Mouse (Mus musculus) 3T3-L1 (cell line): ENCODE data around the gene 2700049A03Rik.

ENCODE experiments used
- DNase-seq: peaks from one replicate; pipeline ENCODE4 v3.0.0-alpha.2; 2015; ENCODE audit warnings: low read depth, low spot score

2700049A03Rik gene

GRCm38 (mm10) chr12:71183736-71184135 lies 47.1 kb downstream of the 2700049A03Rik start:
- no peak for DNase-seq

- no peak for DNase-seq
These were observed 47.7 kb downstream of the 2700049A03Rik start for GRCm38 (mm10) chr12:71184396-71184795.

- no peak for DNase-seq
These were observed 56.1 kb downstream of the 2700049A03Rik start for GRCm38 (mm10) chr12:71192705-71193104.

- peak; percentile 58 for DNase-seq
These were observed 61.0 kb downstream of the 2700049A03Rik start for GRCm38 (mm10) chr12:71197671-71198070.

GRCm38 (mm10) chr12:71201753-71202152 lies 65.1 kb downstream of the 2700049A03Rik start:
- DNase-seq: no peak

GRCm38 (mm10) chr12:71204303-71204702 lies 67.7 kb downstream of the 2700049A03Rik start:
- DNase-seq: no peak

GRCm38 (mm10) chr12:71217191-71217590 lies 80.5 kb downstream of the 2700049A03Rik start:
- DNase-seq: peak; percentile 29

- peak; percentile 95 for DNase-seq
These were observed 81.3 kb downstream of the 2700049A03Rik start for GRCm38 (mm10) chr12:71217866-71218522.

- DNase-seq: no peak
These were observed 86.1 kb downstream of the 2700049A03Rik start for GRCm38 (mm10) chr12:71222761-71223160.

- no peak for DNase-seq
These were observed 91.1 kb downstream of the 2700049A03Rik start for GRCm38 (mm10) chr12:71227769-71228168.

GRCm38 (mm10) chr12:71228925-71229649 lies 92.4 kb downstream of the 2700049A03Rik start:
- no peak for DNase-seq

- DNase-seq: no peak
These were observed 94.9 kb downstream of the 2700049A03Rik start for GRCm38 (mm10) chr12:71231561-71231960.

GRCm38 (mm10) chr12:71233426-71233825 lies 96.8 kb downstream of the 2700049A03Rik start:
- DNase-seq: no peak

GRCm38 (mm10) chr12:71237074-71237473 lies 100.4 kb downstream of the 2700049A03Rik start:
- no peak for DNase-seq

GRCm38 (mm10) chr12:71242791-71243190 lies 106.1 kb downstream of the 2700049A03Rik start:
- no peak for DNase-seq

GRCm38 (mm10) chr12:71244766-71245390 lies 108.2 kb downstream of the 2700049A03Rik start:
- DNase-seq: no peak

- no peak for DNase-seq
These were observed 110.5 kb downstream of the 2700049A03Rik start for GRCm38 (mm10) chr12:71247191-71247590.

GRCm38 (mm10) chr12:71249348-71249747 lies 112.7 kb downstream of the 2700049A03Rik start:
- DNase-seq: no peak

GRCm38 (mm10) chr12:71252509-71253167 lies 116.0 kb downstream of the 2700049A03Rik start:
- DNase-seq: no peak

GRCm38 (mm10) chr12:71254779-71255178 lies 118.1 kb downstream of the 2700049A03Rik start:
- DNase-seq: no peak

- peak; percentile 81 for DNase-seq
These were observed 121.7 kb downstream of the 2700049A03Rik start for GRCm38 (mm10) chr12:71258196-71258920.
